Mouse (Mus musculus): Measurements from ENCODE around the gene Pacsin3.

Pacsin3 gene

GRCm38 (mm10) chr2:91263692-91264660 is 8.2 kb downstream of the Pacsin3 start:
- DNase-seq, result no peak

- peak; percentile 99 for DNase-seq
Measured at GRCm38 (mm10) chr2:91264711-91265681, 9.2 kb downstream of the Pacsin3 start, which contains the start of gene Arfgap2. Gene Arfgap2 (plus strand): TSS chr2:91264974.

DNA sequence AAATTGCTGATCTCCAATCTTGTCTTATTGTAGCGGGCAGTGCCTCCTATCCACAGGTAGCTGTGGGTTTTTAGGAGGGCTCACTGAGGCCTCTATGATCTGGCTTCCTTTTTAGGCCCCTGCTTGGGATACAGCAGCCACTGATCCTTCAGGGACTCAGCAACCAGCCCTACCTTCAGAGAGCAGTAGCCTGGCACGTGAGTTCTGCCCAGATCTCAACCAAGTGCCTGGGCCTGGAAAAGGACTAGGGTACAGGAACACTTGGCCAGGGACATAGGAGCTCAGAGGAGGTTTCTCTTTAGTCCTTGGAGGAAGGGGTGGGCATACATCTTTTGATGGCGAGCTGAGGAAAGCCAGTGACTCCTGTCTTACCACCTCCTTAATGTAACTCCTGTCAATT is 12.3 kb downstream of the Pacsin3 start:
- DNase-seq, result no peak

DNA sequence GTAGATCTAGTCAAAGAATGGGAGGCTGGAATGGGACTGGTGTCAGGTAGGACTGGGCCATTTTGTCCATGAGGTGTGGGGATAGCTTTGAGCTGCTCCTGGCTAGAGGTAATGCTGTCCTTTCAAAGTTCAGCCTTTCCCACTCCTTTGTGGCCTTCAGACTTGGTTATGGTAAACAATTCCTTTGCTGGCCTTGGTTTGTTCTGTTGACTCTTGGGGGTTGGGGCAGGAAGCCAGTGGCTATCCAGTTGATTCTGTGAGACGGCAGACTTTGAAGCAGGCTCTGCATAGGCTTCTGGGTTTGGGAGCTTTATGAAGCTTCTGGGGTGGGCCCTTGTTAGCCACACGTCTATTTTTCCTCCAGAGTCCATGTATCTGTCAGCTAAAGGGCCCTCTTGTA is 13.0 kb downstream of the Pacsin3 start:
- no peak for DNase-seq

- no peak for DNase-seq
Measured at GRCm38 (mm10) chr2:91269687-91270133, 14.0 kb downstream of the Pacsin3 start.

DNA sequence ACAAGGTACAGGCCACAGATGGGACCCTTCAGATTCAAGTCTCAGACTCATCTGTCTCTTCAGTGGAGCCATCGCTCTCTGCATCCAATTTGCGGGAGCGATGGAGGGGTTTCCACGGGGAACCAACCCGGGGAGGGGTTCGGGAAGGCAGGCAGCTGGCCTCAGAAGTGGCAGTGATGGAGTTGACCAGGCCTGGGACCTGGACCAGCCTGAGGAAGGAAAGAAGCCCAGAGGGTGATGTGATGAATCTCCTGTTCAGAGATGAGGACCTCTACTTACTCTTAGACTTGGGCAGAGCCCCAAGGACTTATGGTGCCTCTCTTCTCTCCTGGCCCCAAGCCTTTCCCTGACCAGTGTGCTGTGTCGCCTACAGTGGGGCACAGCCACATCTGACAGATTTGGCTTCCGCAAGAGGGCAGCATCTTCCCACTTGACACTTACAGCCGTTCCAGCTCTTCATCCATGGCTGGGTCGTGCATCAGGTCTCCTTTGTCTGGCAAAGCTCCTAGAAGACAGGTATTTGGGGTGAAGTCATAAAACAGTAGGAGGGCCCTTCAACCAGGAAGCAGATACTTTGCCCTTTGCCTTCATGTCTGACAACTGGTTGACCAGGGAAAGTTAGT is 23.1 kb downstream of the Pacsin3 start:
- DNase-seq, result peak; percentile 83

- no peak for DNase-seq
Measured at GRCm38 (mm10) chr2:91279372-91279755, 23.6 kb downstream of the Pacsin3 start.

GRCm38 (mm10) chr2:91281366-91281765 is 25.6 kb downstream of the Pacsin3 start:
- no peak for DNase-seq

DNA sequence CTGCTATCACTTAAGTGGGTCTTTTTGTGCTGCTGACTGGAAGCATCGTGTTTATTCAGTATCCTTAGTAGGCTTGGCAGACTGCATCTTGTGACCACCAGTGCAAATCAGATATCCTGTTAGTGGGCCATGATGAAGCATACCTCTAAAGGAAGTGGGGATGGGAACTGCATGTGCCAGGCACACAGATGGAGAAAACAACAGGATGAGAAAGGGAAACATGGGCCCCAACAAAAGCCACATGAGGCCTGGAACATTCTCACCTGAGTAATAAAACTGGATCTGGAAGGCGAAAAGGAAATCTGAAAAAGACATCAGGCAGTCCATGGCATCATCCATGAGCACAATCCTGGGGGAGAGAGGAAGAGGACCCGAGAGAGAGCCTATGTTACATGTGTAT is 28.2 kb downstream of the Pacsin3 start:
- DNase-seq, result no peak

GRCm38 (mm10) chr2:91284375-91285199 is 28.8 kb downstream of the Pacsin3 start:
- DNase-seq, result no peak

DNA sequence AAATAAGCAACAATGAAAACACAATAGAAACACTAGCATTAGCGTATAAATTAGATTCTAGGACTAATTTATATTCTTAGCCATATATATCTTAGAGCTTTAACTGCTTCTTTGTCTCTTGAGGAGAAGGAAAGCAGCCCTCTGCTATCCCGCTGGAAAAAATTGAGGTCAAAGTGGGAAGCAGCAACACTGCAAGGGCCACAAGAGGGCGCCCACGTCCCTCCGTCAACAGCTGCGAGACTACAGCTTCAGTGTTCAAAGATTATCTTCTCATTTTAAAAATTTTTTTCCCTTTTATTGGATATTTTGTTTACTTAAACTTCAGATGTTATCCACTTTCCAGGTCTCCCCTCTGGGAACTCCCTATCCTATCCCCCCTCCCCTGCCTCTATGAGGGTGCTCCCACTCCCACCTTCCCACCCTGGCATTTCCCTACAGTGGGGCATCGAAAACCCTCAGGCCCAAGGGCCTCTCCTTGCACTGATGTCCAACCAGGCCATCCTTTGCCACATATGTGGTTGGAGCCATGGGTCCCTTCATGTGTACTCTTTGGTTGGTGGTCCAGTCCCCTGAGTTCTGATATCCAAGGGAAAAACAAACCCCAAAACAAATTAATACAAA is 30.2 kb downstream of the Pacsin3 start:
- DNase-seq, result peak; percentile 86

DNA sequence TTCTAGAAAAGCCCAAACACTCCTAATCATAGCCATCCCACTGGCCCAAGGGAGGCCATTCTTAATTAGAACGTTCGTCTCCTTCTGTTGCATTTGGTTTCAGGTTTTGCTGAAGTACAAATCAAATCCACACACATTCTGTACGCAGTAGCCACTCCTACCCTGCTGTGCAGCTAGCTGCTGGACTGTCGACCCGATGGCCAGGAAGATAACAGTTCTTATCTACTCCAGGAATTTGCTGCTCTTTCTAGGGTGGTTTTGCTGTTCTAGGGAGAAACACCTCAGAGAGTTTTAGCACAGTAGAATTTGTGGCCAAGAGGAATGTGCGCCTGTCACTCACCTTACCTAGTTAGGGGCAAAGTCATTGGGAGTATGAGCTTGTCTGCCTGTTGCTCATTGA is 31.8 kb downstream of the Pacsin3 start:
- DNase-seq, result no peak

GRCm38 (mm10) chr2:91291197-91292007 is 35.6 kb downstream of the Pacsin3 start:
- DNase-seq, result no peak

DNA sequence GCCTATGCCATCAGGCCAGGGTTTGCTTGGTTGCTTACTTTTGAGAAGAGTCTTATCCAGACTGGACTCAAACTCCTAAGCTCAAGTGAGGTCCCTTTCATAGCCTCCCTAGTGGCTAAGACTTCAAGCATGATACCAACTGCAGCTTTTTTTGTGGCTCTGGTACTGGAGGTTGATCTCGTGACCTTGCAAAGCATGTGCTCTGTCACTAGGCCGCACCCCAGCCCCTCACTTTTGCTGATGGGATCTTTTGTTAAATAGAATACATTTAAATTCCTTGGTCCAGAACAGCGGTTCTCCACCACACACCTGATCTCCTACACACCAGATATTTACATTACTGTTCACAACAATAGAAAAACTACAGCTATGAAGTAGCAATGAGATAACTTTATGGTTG is 38.5 kb downstream of the Pacsin3 start:
- DNase-seq, result no peak

DNA sequence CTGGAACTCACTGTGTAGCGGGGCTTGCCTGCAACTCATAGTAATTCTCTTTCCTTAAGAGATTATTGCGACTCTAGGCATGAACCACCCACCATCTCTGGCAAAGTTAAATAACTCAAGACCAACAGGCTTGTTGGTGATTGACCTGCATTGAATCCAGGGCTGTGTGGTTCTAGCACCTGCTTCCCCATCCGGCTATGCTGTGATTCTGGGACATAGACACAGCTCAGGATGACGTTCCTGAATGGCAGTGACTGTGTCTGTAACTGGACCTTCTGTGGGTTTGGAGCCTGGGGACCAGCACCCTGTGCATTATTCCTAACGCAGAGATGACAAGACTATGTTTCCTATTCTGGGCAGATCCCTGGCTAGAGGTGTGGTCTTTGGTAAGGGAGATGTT is 40.1 kb downstream of the Pacsin3 start:
- no peak for DNase-seq

DNA sequence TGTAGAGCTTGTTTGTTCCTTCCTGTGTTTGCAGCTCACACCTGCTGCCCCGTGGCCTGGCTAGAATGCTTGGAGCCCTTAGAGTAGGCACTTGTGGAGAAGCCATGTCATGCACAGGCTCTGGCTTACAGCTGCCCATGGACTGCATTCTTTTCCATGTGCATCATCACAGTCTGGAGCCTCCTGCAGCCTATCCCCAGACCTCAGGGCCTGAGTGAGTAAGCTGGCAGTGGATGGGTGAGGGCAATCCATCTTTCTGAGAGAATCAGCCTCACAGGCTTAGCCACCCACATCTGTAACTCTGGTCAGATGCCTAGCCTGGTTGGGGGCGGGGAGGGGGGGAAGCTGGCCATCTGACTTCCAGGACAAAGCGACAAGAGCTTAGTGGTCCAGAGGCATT is 43.4 kb downstream of the Pacsin3 start:
- no peak for DNase-seq

DNA sequence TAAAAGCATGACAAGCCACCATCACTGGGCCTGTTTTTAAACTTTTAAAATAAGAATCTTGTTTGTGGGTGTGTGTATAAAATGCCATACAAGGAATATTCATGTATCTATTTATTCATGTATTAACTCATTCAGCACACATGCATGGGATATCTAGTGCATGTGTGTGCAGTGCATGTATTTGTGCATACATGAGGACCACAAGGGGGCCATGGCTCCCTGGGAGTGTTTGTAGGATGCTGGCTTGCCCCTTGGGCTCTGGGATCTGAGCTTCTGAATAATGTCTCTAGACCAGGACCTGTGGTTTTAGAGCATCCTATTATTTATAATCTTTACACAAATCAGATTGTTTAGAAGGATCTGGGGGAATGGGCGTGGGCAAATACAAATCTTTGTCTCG is 45.0 kb downstream of the Pacsin3 start:
- no peak for DNase-seq

- no peak for DNase-seq
Measured at GRCm38 (mm10) chr2:91301836-91302235, 46.1 kb downstream of the Pacsin3 start.

DNA sequence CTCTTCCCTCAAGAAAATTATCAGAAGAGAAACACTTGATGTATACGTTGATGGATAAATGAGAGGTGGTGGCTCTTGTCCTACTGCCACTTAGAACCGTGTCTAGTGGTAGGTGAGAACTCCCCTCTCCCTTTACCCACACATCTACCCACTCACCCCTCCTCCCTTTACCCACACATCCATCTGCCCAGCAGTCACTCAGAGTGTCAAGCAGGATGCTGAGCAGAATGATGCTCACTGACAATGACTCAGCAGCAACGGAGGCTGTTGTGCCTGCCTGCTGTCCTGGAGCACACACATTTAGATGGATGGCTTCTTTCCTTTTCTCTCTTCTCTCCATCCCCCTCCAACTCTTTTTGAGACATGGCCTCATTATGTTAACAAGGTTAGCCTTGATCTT is 47.1 kb downstream of the Pacsin3 start:
- DNase-seq, result no peak

DNA sequence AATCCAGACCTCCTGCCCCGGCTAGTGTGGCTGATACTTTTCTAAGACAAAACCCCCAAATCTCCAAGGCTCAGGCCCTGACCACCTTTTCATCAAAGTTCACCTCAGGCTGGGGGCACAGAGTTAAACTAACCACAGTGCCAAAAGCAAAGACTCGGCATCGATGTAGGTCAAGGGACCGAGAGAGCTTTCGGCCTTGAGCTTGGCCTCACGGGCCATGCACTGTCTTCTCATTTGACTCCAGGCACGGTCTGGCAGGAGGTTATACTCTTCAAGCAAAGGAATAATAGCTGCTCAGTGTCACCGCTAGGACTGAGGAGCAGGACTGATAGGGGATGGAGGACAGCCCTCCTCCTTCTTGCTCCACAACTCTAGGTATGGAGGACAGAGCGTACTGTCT is 50.2 kb downstream of the Pacsin3 start:
- no peak for DNase-seq

GRCm38 (mm10) chr2:91306589-91306988 is 50.8 kb downstream of the Pacsin3 start:
- DNase-seq, result no peak

All from embryo, embryonic 11 days (tissue).